Mouse (Mus musculus): ENCODE results near the gene Fam83e. TPM values are rescaled to one million over a fixed set of nuclear protein-coding genes. Genes with fewer than 3 reads are reported as not detected.

Fam83e gene
- total and polyA plus RNA-seq, 3 experiments = 0.13 to 1.3 (median 0.74) TPM

GRCm38 (mm10) chr7:45717918-45718297 lies 3.1 kb upstream of the Fam83e start, which contains the start of gene Sphk2:
Gene Sphk2, minus strand, starts transcription at chr7:45718002.
- Histone ChIP-seq H3K79me2 (replicated peaks; ENCODE audit: control insufficient read depth, extremely low read depth, insufficient read depth, poor library complexity, severe bottlenecking) (peaks cover 47% of the 10 kb centered on the region), H3K27ac (ENCODE audit: insufficient read depth, low read depth) (peak within 1 kb of the TSS; percentile 79), H3K4me1 (ENCODE audit: control insufficient read depth in 1 of 2, insufficient read depth in 2 of 2) (peaks cover 7 to 44% of the 10 kb centered on the region in 2 experiments; a peak in 3 of 4 replicates), H3K27me3 (replicated peaks) (no peaks in the 10 kb centered on the region), H3K36me3 (replicated peaks in 1 of 2; ENCODE audit: control insufficient read depth in 1 of 2, insufficient read depth in 1 of 2, low read length in 1 of 2) (peaks cover 46 to 64% of the 10 kb centered on the region in 2 experiments), H3K9me3 (replicated peaks; ENCODE audit: low read length) (no peaks in the 10 kb centered on the region), H3K4me3 (replicated peaks in 1 of 3; ENCODE audit: low read depth in 2 of 3, low read length in 2 of 3, poor library complexity in 1 of 3) (peak within 1 kb of the TSS; percentile 95 to 100 (median 97)), H3K4me2 (ENCODE audit: insufficient read depth, low read depth, poor library complexity, severe bottlenecking) (peak within 1 kb of the TSS; percentile 89), H3K9ac (ENCODE audit: insufficient read depth, low read depth) (peak within 1 kb of the TSS; percentile 98)
- dilution Hi-C loops (cut with MboI; ENCODE audit: extremely low pct_ligation_motif_present, extremely low pct_unique_long_range_greater_than_20kb, low sequenced_read_pairs) (no loop called here), in situ Hi-C loops (cut with MboI; ENCODE audit: low pct_ligation_motif_present, low pct_unique_long_range_greater_than_20kb, low sequenced_read_pairs) (no loop called here)
- no peak for TF ChIP-seq PAX5 (IDR thresholded peaks at IDR 0.05; ENCODE audit: low read length)
- TF ChIP-seq HCFC1 (IDR thresholded peaks at IDR 0.05; ENCODE audit: low read depth, low read length) = peak; percentile 98
- TF ChIP-seq POLR2A (IDR thresholded peaks at IDR 0.05; ENCODE audit: low read depth, low read length) = peak; percentile 98
- TF ChIP-seq ZKSCAN1 (IDR thresholded peaks at IDR 0.05; ENCODE audit: borderline replicate concordance, low read depth, low read length) = no peak; the same call in 1 of the 2 replicates
- TF ChIP-seq ZMIZ1 (IDR thresholded peaks at IDR 0.05; ENCODE audit: low read depth, low read length) = peak; percentile 96
- TF ChIP-seq NELFE (IDR thresholded peaks at IDR 0.05; ENCODE audit: low read depth, low read length) = peak; percentile 99
- TF ChIP-seq TBP (conservative IDR thresholded peaks at IDR 0.05; ENCODE audit: low read depth, low read length) = peak; percentile 95
- no peak for TF ChIP-seq SMC3 (IDR thresholded peaks at IDR 0.05; ENCODE audit: low read depth, low read length)
- TF ChIP-seq ETS1 (conservative IDR thresholded peaks at IDR 0.05; ENCODE audit: low read depth, low read length) = peak; percentile 68
- no peak for TF ChIP-seq MAFK (IDR thresholded peaks at IDR 0.05; ENCODE audit: insufficient replicate concordance, low read length)
- TF ChIP-seq MEF2A (IDR thresholded peaks at IDR 0.05; ENCODE audit: borderline replicate concordance, low read depth, low read length) = peak; percentile 88
- peak; percentile 71 for TF ChIP-seq NRF1 (IDR thresholded peaks at IDR 0.05; ENCODE audit: low read depth, low read length)
- TF ChIP-seq CTCF (conservative IDR thresholded peaks at IDR 0.05 in 1 of 2, IDR thresholded peaks at IDR 0.05 in 1 of 2; ENCODE audit: low read depth in 2 of 2, low read length in 2 of 2) = no peak
- peak; percentile 94 for TF ChIP-seq ELF1 (IDR thresholded peaks at IDR 0.05; ENCODE audit: low read depth, low read length)
- peak; percentile 97 for TF ChIP-seq KAT2A (IDR thresholded peaks at IDR 0.05; ENCODE audit: insufficient replicate concordance, low read length)
- TF ChIP-seq TCF12 (IDR thresholded peaks at IDR 0.05; ENCODE audit: low read depth, low read length) = peak; percentile 98
- peak; percentile 80 for TF ChIP-seq IRF4 (IDR thresholded peaks at IDR 0.05; ENCODE audit: low read depth, low read length)
- no peak; the same call in 1 of the 2 replicates for TF ChIP-seq USF2 (conservative IDR thresholded peaks at IDR 0.05; ENCODE audit: low read depth, low read length)
- peak; percentile 73; the same call in 1 of the 2 replicates for TF ChIP-seq E2F4 (IDR thresholded peaks at IDR 0.05; ENCODE audit: insufficient replicate concordance, low read depth, low read length)
- peak; percentile 100 for TF ChIP-seq GABPA (IDR thresholded peaks at IDR 0.05; ENCODE audit: insufficient replicate concordance, low read depth, low read length)
- peak; percentile 25; the same call in 1 of the 2 replicates for TF ChIP-seq BHLHE40 (IDR thresholded peaks at IDR 0.05; ENCODE audit: low read depth, low read length)
- TF ChIP-seq POLR2AphosphoS2 (IDR thresholded peaks at IDR 0.05; ENCODE audit: low read depth, low read length) = peak; percentile 96
- TF ChIP-seq UBTF (IDR thresholded peaks at IDR 0.05; ENCODE audit: low read depth, low read length) = no peak
- TF ChIP-seq MXI1 (IDR thresholded peaks at IDR 0.05; ENCODE audit: low read depth, low read length) = peak; percentile 93
- no peak for TF ChIP-seq RAD21 (IDR thresholded peaks at IDR 0.05; ENCODE audit: low read depth, low read length)
- peak; percentile 93 for TF ChIP-seq MAX (IDR thresholded peaks at IDR 0.05; ENCODE audit: low read length)
- TF ChIP-seq SIN3A (IDR thresholded peaks at IDR 0.05; ENCODE audit: low read length) = peak; percentile 99
- peak; percentile 94 for TF ChIP-seq MYC (IDR thresholded peaks at IDR 0.05; ENCODE audit: low read depth, low read length)
- peak; percentile 99 for DNase-seq (ENCODE audit: extremely low read depth)
